Mouse (Mus musculus) adrenal gland, adult 2 months (tissue): Measurements from ENCODE around the gene Gm9913. TPM values are rescaled to one million over a fixed set of nuclear protein-coding genes. Genes with fewer than 3 reads are reported as not detected.

Source experiments
- DNase-seq: peaks from one replicate; pipeline ENCODE4 v3.0.0; 2021
- long read RNA-seq: library from polyadenylated mRNA; stranded (forward); transcript quantifications from one replicate; pipeline ENCODE4 v2.0.0, GENCODE M21; 2021
- polyA plus RNA-seq: library from polyadenylated mRNA; depleted of rRNA; stranded (reverse); fragments of >200 nt; gene quantifications from 2 replicates; pipeline ENCODE4 v1.2.3, GENCODE M21; 2012; rRNA removed
- total RNA-seq, 2 experiments: library from RNA; stranded (reverse); gene quantifications; 2 replicates each; pipeline ENCODE4 v1.2.3; 2021

Gene Gm9913
- total RNA-seq (not detected), polyA plus RNA-seq (0.33 TPM in 1 of 2 replicates, not detected in the other)
- long read RNA-seq: 0 reads

DNA sequence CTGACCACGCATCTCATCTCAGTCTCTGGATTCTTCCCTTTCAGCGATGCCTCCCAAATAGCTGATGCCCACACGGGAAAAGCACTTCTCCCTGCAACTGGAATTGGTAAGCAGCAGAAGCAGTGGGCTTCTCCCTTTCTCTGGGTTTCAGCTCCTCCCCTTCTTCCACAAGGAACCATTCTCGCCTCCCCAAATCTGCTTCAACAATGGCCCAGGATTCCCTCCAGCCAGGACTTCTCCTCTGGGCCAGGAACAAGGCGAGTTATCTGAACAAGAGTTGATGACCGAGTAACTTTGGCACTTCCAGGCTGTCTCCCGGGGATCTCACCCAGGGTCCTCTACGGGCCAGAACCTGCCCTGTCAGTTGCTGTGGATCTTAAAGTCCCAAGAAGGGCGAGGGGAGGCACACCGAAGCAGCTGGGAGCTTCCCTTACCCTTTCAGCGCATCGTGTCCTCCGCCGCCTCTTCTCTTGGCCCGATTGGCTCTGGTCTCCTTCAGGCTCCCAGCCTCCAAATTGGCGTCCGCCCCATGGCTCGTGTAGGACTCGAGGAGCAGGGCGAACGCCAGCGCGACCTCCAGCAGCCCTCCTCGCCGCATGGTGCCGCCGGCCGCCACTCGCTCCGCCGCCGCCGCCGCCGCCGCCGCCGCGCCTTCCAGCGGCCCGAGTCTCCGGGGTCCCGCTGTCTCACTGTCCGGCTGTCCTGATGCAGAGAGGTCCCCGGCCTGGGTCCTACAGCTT, at the start of gene Gm9913:
Gm9913 (plus strand) TSS at position 84 of the 740 bp plus-strand sequence.
- DNase-seq: peak; percentile 53

DNA sequence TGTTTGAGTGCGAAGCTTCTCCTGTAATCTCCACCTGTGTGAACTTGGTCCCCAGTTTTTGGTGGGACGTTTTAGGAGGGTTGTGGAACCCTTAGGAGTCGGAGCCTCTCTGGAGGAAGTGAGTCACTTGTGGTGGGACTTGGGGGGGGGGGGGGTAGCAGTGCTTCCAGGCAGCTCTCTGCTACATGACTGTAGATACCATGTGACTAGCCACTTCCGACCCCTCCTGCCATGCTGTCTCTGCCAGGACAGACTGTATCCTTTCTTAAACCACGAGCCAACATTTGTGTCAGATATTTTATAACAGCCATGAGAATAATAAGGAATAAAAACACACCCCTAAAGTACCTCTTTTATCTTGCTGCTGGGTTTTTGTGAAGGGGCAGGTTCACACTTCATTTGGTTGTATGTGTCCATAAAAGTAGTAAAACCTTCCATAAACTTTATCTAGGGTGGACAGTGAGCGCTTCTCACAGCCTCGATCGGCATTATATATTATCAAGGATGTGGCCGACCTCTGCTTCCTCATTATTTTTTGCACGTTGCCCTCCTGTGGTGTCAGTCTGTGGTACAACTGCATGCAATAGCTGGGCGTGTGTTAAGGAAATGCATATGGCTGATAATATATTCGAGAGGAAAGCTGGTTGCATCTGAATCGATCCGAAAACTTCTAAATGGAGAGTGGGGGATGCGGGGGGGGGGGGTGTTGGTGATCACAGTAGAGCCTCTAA, 48.7 kb upstream of the Gm9913 start:
- DNase-seq: no peak

DNA sequence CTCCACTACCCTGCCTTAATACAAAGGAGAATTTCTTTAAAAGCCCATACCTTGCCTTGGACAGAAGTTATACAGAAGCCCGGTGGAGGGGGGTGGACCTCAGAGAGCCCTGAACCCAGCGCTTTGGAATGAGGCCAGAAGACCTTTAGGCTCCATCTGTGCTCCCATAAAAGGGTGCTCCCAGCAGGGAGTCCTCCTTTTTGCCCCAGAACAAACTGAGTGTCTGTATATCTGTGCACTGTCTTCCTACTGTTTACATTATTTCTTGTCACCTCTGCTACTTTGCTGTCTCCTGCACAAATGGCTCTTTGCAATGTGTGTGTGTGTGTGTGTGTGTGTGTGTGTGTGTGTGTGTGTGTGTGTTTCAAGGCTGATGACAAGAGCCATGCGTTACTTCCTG, 45.8 kb upstream of the Gm9913 start:
- no peak for DNase-seq

DNA sequence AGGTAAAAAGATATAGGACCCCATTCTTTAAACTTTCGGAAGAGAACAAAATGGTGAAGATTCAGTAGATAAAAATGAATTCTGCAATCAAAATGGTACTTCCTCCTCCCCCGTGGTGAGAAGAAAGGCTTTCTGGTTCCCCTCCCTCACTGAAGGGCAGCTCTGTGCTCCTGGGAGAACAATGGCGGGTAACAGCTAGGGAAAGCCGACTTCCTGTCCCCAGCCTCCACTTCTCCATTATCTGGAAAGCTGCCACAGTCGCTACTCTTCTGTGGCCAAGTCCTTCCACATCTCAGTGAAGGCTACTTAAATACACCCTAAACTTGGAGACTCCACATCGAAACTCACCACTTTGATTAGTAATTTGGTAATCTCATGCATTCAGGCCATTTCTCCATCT, 40.9 kb upstream of the Gm9913 start:
- DNase-seq: no peak

DNA sequence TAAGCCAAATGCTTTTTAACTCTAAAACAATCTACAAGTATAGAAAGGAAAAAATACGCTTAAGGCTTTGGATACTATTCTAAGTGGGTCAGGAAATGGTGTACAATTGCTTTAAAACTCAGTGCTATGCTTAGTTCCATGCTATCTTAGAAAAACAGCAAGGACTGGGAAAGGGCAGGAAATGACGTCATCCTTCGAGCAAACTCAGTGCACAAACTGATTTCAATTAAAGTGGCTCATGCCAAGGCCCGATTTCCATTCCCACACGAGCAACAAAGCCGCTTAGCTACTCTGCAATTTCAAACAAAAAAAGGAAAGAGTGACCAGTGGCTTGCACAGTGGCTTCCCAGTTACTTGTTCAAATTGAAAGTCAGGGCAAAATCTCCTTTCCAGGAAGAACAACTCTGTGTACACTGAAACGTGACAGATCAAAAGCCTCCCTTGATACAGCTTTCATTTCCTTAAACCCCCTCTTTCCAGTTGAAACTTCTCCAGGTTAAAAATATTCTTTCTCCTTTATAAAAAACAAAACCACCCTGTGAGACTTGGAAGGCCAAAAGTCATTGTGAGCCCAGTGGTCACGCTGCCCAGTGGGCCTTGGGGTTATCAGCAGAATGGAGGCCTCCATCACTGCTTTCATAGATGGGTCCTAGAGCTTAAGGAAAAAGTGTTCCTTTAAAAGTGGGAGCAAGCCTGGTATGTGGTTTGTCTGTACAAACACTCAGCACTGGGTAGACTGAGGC, 34.2 kb upstream of the Gm9913 start:
- no peak for DNase-seq

DNA sequence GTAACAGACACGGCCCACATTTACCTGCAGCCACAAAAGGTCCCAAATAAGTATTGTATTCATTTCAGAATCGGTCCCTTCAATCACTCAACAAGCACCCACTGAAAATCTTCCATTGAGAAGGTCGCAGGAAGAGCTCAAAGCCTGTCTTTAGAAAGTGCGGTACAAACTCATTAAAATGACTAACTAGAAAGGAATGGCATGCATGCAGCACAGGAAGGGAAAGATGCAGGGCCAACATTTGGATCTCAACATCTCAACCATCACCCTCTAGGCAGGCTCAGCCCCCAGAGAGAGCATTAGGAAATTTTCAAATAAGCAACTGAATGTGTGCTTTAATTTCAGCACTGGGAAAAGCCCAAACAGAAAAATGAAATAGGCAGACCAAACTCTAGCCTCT, 33.2 kb upstream of the Gm9913 start:
- no peak for DNase-seq

DNA sequence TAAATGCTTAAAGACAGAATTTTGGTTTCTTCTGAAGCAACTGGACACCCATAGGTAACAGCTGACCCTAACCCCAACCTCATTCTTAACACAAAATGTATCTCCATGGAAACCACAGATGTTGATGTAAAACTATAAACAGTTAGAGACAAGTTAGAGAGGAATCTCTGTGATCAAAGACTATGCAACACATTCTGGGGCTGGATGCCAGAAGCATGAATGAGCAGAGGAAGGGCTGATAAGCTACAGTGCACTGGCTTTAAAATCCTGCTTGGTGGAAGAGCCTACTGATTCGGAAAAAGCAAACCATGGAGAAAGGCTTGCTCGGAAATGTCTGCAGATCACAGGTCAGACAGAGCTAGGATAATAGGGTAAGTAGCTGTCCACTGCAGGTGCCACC, 31.7 kb upstream of the Gm9913 start:
- peak; percentile 17 for DNase-seq

DNA sequence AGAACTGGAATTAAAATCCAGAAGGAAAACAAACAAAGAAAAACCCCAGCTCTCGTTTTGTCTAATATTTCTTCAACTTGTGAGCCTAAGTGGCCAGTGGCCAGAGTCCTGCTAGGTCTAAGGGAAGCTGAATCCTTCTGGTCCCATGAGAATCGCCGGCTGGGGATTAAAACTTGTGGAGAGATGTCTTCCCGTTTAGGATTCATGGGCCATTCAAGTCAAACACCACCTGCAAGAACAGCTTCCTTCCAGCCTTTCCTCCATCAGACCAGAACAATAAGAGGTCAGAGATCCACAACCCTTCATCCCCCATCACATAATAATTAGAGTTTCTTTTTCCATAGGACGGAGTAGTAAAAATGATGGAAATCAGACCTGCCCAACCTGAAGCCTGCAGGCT, 30.2 kb upstream of the Gm9913 start:
- DNase-seq: no peak

DNA sequence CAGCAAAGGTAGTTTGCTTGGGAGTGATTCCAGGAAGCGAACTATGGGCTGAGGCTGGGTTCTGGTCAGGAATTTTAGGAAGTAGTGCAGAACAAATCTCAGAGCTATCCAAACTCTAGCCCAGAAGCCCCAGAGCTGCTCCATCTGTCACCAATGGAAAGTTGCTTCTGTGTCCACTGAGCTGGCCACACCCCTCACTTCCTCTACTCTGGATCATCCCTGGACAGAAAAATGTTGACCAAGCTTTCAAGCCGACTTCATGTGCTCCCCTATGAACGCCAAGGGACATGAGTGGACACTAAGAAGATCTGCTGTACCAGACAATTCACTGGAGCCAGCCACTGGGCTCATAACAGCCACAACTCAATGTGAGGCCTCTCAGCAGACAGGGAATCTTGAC, 28.7 kb upstream of the Gm9913 start:
- no peak for DNase-seq

DNA sequence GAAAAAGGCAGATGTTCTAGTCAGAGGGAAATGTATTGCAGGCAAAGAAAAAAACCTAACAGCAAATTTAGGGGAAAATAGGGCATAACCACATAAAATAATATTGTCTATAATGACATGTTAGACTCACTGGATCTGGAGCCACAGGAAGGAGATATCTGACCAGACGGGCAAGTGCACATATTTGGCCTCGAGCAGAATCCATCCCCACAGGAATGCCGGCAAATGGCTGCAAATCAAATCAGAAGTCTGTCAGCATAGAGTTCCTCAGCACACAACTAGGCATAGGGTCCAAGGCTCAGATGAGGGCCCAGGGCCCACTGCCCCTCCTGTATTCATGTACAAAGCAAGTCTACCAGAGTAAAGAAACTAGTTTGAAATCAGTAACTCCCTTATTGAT, 27.5 kb upstream of the Gm9913 start:
- DNase-seq: no peak

DNA sequence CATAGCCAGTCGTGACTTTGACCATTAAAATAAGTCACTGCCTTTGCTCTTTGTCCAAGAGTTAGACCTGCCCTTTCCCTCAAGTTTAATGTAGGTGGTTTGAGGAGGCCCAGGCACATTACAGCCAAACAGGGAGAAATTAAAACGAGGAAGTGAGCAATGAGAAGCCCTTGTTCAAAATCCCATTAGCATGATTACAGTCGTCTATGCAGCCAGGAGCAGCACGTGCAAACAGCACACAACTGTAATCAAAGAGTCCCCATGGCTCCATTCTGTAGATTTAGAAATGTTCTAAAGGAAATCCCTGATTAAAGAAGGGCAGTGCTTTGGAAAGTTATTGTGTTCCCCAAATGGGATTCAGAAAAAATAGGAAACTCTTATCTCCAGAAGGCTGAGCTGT, 26.2 kb upstream of the Gm9913 start:
- DNase-seq: no peak

DNA sequence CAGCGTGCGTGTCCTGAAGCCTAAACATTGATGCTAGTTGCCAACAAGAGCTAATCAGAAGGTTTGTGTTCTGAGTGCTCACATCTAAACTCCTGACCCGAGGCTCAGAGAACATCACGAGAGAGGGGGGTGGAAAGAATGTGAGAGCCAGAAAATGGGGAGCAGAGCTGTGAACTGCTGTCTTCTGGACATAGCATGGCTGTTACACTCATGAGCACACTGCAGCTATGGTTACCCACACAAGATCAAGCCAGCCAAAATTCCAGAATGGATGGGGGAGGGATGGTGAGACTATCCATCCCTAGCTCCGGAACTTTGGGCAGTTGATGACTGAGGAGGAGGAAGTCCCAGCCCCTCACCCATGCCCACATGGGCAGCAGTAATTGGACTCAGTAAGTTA, 24.8 kb upstream of the Gm9913 start:
- no peak for DNase-seq

DNA sequence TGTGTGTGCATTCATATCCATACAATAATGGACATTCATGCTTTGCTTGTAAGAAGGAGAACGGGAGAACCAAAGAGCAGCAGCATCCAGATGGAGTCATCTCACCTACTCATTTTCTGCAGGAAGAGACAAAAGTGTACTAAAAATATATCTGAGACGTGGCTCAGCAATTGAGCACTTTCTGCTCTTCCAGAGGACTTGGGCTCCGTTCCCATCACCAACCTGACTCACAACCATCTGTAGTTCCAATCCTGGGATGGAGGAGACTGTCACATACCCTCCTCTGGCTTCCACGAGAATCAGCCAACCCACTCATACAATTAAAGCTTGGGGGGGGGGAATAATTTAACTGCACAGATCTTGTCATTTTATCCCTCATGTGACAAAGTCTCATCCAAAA, 23.8 kb upstream of the Gm9913 start:
- DNase-seq: no peak

DNA sequence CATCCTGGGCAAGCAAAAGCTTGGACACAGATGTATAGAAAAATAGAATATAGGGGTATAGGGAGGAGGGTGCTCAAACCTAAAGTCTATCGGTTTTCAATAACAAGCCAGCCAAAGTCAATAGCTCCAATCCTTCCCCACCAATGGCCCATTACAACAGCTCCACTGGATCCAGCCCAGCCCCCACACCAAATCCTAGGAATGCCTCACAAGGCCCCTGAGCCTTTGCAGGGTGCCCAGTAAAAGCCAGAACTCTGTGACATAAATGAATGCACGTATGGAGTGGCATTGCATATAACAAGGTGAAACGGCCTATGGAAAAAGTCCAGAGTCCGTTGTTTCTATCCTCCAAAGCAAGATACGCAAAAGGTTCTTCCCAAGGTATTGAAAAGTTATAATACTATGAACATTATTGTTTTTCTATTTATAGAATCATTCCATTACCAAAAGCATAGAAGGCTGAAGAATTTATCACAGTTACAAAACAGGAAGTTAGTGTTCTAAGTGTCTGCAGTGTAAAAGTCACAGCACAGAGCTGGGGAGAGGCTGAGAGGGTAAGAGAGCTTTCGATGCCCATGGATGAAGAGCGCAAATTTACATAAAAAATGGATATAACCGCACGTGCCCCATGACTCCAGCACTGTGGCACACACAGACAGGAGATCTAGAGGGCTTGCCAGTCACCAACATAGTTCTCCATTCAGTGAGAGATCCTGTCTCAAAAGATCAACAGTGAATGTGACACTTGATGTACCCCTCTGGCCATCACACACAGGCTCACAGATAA, 23.2 kb upstream of the Gm9913 start:
- no peak for DNase-seq

DNA sequence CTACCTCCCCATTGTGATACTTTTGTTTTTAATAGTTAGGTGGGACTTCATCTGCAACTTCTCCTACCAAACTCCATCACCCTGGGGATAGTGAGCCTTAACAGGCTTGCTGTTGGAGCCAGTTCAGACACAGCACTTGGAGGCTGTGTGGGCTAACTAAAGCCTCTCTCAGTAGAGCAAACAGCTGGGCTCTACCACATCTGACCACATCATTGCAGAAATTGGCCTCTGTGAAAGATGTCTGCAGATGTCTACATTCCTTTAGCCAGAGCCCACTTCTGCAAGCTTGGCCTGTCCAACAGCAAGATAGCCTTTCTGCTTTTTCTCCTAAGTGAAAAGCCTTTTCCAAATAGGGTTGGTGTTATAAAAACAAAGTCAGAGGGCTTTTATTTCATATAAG, 20.7 kb upstream of the Gm9913 start:
- no peak for DNase-seq

DNA sequence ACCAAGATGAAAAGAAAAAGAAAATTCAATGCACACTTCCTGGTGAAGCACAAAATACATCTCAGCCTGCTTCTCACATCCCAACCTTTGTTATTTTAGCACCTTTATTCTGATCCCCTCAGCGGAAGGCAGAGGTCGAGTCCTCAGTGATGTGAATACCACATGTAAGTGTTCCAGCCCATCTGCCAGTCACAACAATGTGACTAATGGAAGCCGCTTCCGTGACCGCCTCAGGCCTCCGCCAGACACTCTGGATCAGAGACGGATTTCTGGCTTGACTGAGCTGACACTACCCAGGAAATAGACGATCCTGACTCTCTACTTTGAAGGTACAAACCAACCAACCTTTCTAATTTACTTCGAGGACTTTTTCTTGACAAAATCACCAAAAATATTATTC, 20.0 kb upstream of the Gm9913 start:
- no peak for DNase-seq

DNA sequence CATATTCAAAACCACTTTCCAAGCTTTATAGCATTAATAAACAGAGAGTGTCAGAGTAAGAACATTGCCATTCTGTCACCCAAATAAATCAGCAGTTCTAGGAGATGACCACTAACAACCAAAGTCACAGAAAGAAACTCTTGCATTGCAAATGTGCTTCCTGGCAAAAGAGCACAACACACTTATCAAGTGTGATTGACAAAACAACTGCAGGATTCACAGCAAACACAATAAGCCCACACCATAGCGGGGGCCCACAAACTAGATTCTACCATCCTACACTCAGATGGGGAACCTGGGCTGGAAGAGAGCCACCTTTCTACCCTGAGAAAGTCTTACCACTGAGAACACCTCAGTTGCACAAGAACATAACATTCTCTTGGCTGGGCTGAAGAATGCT, 14.9 kb upstream of the Gm9913 start:
- DNase-seq: no peak

DNA sequence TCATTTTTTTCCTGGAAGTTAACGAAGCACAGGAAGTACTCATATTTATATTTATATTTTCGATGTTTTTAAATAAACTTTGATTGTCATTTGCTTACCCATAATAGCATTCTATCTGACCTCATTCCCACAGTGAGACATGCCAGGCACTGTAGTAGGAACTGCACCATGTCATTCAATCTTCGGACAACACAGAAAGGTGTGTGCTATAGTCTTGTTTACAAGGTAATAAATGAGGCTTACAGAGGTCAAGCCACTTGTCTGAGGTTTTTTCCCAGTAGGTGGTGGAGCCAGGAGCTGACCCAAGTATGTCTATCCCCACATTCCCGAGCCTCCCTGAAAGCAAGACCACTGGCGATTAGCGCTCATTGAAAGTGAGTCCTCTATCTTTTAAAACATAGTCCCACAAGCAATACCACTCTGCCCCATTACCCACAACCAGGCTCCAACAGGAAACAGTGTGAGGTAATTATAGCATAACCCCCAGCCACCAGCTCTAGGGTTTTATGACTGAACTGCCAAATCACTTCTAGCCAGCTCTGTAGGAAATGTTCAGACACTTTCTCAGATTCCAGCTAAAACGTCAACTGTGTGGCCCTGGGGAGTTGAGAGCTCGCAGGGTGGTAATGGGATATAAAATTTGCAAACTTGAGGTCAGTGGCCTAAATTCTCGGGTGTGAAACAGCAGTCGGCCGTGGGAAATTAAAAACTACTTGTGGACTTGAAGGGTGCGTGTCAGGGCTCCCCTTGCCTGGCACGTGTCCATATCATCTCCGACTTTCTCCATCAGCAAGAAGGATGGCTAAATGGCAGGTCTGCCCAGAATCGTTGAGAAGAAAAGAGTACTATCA, 12.6 kb upstream of the Gm9913 start:
- DNase-seq: no peak

DNA sequence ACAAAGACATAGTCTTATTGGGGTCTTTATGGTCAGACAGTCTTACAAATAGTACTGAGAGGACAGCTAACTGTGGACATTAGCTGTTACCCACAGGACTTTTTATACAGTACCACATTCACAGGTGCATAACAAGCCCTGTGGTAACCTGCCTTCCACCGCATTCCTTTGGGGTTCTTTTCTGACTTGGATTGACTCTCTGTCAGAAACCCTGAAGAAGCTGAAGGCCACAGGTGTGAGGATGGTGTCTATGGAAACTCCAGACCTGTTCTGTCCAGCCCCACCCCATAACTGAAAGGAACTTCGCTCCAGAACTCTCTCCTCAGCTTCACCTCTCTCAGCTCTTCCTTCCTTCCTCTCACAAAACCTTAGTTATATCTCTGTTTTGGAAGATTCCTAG, 10.6 kb upstream of the Gm9913 start:
- DNase-seq: no peak

DNA sequence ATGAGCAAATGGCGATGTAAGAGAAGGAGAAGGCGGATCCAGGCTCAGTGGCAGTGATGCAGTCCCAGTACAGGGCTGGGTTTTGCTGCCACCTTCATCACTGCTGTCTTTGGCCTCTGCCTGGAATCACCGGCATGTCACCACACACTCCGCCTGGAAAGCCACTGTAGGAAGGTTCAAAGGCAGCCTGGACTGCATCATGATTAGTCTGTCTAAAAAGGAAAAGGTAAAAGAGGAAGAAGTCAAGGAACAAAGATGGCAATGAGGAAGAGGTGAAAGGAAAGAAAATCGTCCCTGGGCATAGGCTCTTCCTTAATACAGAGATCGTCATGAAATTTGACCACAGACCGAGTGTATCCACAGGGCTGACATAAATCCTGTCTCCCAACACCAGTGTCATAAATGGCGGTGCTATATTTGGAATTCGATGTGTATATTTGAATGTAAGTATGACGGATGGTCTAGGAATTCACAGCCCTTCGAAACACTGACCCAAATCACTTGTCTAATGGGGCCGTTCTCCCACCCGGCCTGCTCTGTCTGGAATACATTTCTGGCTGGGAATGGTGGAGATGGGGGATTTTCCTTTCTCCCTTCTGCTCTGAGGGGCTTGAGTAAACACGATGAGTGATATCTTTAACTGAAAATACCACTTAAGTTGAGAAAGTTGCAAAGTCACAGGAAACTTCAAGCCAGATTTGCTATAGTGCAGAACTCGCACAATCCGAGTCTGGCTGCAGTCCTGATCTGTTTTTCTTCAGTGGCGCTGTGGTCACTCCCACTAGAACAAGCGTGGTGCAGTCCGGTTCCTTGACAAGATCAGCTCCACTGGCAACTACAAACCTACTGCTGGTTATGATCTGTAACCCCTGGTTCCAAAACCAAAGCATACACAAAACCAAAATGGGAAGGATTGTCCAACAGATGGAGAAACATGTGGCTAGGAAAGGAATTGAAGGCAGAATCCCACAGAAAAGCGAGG, 9.8 kb upstream of the Gm9913 start:
- no peak for DNase-seq
